Mouse (Mus musculus): ENCODE data around the gene Gm10320. TPM values are rescaled to one million over a fixed set of nuclear protein-coding genes. Genes with fewer than 3 reads are reported as not detected.
A peak's percentile ranks its signal among the peaks of the same experiment; 100 is the strongest.

Gene Gm10320
- polyA plus RNA-seq, 2 experiments, result 1.6 to 2.3 TPM

DNA sequence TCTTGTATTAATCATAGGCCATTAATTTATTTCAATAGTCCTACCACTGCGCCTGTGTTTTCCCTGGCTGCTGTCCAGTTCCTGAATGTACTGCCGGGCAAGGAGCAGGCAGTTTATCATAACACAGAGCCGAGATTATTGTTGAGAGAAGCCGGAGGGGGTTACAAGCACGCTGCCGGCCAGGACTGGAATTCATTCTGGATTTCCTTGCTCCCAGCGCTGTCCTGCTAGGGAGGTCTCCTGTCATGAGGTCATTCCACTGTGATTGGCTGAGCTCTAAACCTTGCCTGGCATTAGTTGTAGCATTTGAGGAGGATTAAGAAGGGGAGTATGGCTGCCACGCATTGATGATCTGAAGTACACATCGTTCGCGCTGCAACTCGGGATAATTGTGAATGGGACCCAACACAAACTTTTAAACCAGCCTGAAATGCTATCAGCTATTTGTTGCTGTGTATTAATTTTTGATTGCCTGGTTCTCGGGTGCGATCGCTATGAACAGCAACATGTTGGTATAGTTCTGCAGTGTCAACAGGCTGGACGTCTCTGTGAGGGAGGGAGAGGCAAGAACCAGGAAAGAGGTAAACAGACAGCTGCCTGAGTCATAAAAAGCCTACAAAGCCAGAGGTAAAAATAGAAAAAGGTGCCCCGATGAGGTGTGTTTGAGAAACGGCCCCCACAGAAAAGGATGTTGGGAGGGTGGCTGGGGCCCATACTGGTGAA is 42.5 kb upstream of the Gm10320 start:
- H3K27ac ChIP-seq (replicated peaks; ENCODE audit: low read depth, low read length), result 0 out of 2 replicates have a peak overlapping the region, but pooled peaks have one; percentile 33
- no peak overlapping the region for H3K9ac ChIP-seq (ENCODE audit: low read depth, low read length, severe bottlenecking)
- peak overlapping the region; percentile 43 for H3K4me2 ChIP-seq (replicated peaks; ENCODE audit: low read depth, low read length, severe bottlenecking)
- WGBS, result 12% methylated on average over 18 of the region's 18 CpGs
- TF ChIP-seq POLR2A (IDR thresholded peaks at IDR 0.05; ENCODE audit: borderline replicate concordance, extremely low read depth, insufficient read depth, insufficient read length), result no peak
- H3K4me1 ChIP-seq (ENCODE audit: control insufficient read depth, insufficient read depth, low read length), result peaks cover 26% of the 10 kb centered on the region
- H3K36me3 ChIP-seq (ENCODE audit: control insufficient read depth, insufficient read depth, low read length), result no peaks in the 10 kb centered on the region
- H3K4me3 ChIP-seq (replicated peaks; ENCODE audit: low read length), result peak overlapping the region; percentile 11; the same call in 1 of the 2 replicates
- no peaks in the 10 kb centered on the region for H3K27me3 ChIP-seq (ENCODE audit: control insufficient read depth, insufficient read depth, low read length)
- peak; percentile 67 for DNase-seq (ENCODE audit: low spot score)
- peak; percentile 79 for ATAC-seq (ENCODE audit: low FRiP score, low read depth)
- 0 out of 2 replicates have a peak, but pooled peaks cover 4% of the 10 kb centered on the region for H3K9me3 ChIP-seq (ENCODE audit: control insufficient read depth, low read length)

DNA sequence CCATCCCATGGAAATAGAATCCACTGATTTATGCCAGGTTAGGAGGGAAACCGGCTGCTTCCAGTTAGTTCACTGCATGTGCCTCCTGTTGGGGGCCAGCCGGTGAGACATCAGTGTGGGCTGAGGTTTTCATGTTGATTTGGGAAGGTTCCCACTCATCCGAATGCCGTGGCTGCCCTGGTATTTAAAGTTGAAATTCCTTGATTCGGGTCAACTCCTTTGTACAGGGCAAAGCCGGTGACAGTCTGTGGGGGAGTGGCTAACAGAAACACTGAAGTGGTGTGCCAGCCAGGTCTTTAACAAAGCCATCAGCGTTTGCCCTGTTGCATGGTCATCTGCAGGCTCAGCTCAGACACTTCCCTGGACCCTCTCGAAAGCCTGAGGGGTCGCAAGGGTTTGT is 41.6 kb upstream of the Gm10320 start:
- WGBS, result 13% methylated on average over 9 of the region's 9 CpGs
- H3K9me3 ChIP-seq (ENCODE audit: control insufficient read depth, low read length), result 0 out of 2 replicates have a peak, but pooled peaks cover 4% of the 10 kb centered on the region
- H3K9ac ChIP-seq (ENCODE audit: low read depth, low read length, severe bottlenecking), result 0 out of 2 replicates have a peak overlapping the region, but pooled peaks have one; percentile 12
- no peaks in the 10 kb centered on the region for H3K36me3 ChIP-seq (ENCODE audit: control insufficient read depth, insufficient read depth, low read length)
- H3K4me3 ChIP-seq (replicated peaks; ENCODE audit: low read length), result no peak overlapping the region
- TF ChIP-seq POLR2A (IDR thresholded peaks at IDR 0.05; ENCODE audit: borderline replicate concordance, extremely low read depth, insufficient read depth, insufficient read length), result no peak
- no peak for DNase-seq (ENCODE audit: low spot score)
- H3K27ac ChIP-seq (replicated peaks; ENCODE audit: low read depth, low read length), result no peak overlapping the region
- peaks cover 26% of the 10 kb centered on the region for H3K4me1 ChIP-seq (ENCODE audit: control insufficient read depth, insufficient read depth, low read length)
- ATAC-seq (ENCODE audit: low FRiP score, low read depth), result no peak
- peak overlapping the region; percentile 43 for H3K4me2 ChIP-seq (replicated peaks; ENCODE audit: low read depth, low read length, severe bottlenecking)
- no peaks in the 10 kb centered on the region for H3K27me3 ChIP-seq (ENCODE audit: control insufficient read depth, insufficient read depth, low read length)

- Histone ChIP-seq H3K4me3 (replicated peaks; ENCODE audit: low read length) (no peak overlapping the region), H3K27me3 (ENCODE audit: control insufficient read depth, insufficient read depth, low read length) (no peaks in the 10 kb centered on the region), H3K4me1 (ENCODE audit: control insufficient read depth, insufficient read depth, low read length) (peaks cover 26% of the 10 kb centered on the region), H3K4me2 (replicated peaks; ENCODE audit: low read depth, low read length, severe bottlenecking) (peak overlapping the region; percentile 43; the same call in 1 of the 2 replicates), H3K36me3 (ENCODE audit: control insufficient read depth, insufficient read depth, low read length) (no peaks in the 10 kb centered on the region), H3K27ac (replicated peaks; ENCODE audit: low read depth, low read length) (no peak overlapping the region), H3K9ac (ENCODE audit: low read depth, low read length, severe bottlenecking) (no peak overlapping the region), H3K9me3 (ENCODE audit: control insufficient read depth, low read length) (0 out of 2 replicates have a peak, but pooled peaks cover 4% of the 10 kb centered on the region)
- ATAC-seq (ENCODE audit: low FRiP score, low read depth), result no peak
- WGBS, result 53% methylated on average over 12 of the region's 12 CpGs
- no peak for DNase-seq (ENCODE audit: low spot score)
- TF ChIP-seq POLR2A (IDR thresholded peaks at IDR 0.05; ENCODE audit: borderline replicate concordance, extremely low read depth, insufficient read depth, insufficient read length), result no peak
Measured at GRCm38 (mm10) chr13:98532699-98533375, 41.0 kb upstream of the Gm10320 start.

GRCm38 (mm10) chr13:98531976-98532375 is 40.2 kb upstream of the Gm10320 start:
- WGBS, result 82% methylated on average over 9 of the region's 9 CpGs
- Histone ChIP-seq H3K36me3 (ENCODE audit: control insufficient read depth, insufficient read depth, low read length) (no peaks in the 10 kb centered on the region), H3K27ac (replicated peaks; ENCODE audit: low read depth, low read length) (no peak overlapping the region), H3K4me1 (ENCODE audit: control insufficient read depth, insufficient read depth, low read length) (peaks cover 26% of the 10 kb centered on the region), H3K4me2 (replicated peaks; ENCODE audit: low read depth, low read length, severe bottlenecking) (no peak overlapping the region), H3K9me3 (ENCODE audit: control insufficient read depth, low read length) (0 out of 2 replicates have a peak, but pooled peaks cover 4% of the 10 kb centered on the region), H3K9ac (ENCODE audit: low read depth, low read length, severe bottlenecking) (no peak overlapping the region), H3K27me3 (ENCODE audit: control insufficient read depth, insufficient read depth, low read length) (no peaks in the 10 kb centered on the region), H3K4me3 (replicated peaks; ENCODE audit: low read length) (no peak overlapping the region)
- DNase-seq (ENCODE audit: low spot score) (no peak), ATAC-seq (ENCODE audit: low FRiP score, low read depth) (no peak)
- no peak for TF ChIP-seq POLR2A (IDR thresholded peaks at IDR 0.05; ENCODE audit: borderline replicate concordance, extremely low read depth, insufficient read depth, insufficient read length)

GRCm38 (mm10) chr13:98531306-98531705 is 39.5 kb upstream of the Gm10320 start:
- Histone ChIP-seq H3K27me3 (ENCODE audit: control insufficient read depth, insufficient read depth, low read length) (no peaks in the 10 kb centered on the region), H3K9me3 (ENCODE audit: control insufficient read depth, low read length) (0 out of 2 replicates have a peak, but pooled peaks cover 4% of the 10 kb centered on the region), H3K27ac (replicated peaks; ENCODE audit: low read depth, low read length) (no peak overlapping the region), H3K9ac (ENCODE audit: low read depth, low read length, severe bottlenecking) (no peak overlapping the region), H3K4me1 (ENCODE audit: control insufficient read depth, insufficient read depth, low read length) (peaks cover 26% of the 10 kb centered on the region), H3K36me3 (ENCODE audit: control insufficient read depth, insufficient read depth, low read length) (no peaks in the 10 kb centered on the region), H3K4me2 (replicated peaks; ENCODE audit: low read depth, low read length, severe bottlenecking) (no peak overlapping the region), H3K4me3 (replicated peaks; ENCODE audit: low read length) (no peak overlapping the region)
- 47% methylated on average over 3 of the region's 3 CpGs for WGBS
- no peak for ATAC-seq (ENCODE audit: low FRiP score, low read depth)
- no peak for TF ChIP-seq POLR2A (IDR thresholded peaks at IDR 0.05; ENCODE audit: borderline replicate concordance, extremely low read depth, insufficient read depth, insufficient read length)
- DNase-seq (ENCODE audit: low spot score), result no peak

All from limb, embryonic 14.5 days (tissue).